Mouse (Mus musculus): ENCODE data around the gene Naaladl2.
"Not testable (repeated sequence)": the region's sequence is repeated elsewhere in the genome, so short reads cannot be mapped to it uniquely, and the experiment has no call there.

Gene Naaladl2

DNA sequence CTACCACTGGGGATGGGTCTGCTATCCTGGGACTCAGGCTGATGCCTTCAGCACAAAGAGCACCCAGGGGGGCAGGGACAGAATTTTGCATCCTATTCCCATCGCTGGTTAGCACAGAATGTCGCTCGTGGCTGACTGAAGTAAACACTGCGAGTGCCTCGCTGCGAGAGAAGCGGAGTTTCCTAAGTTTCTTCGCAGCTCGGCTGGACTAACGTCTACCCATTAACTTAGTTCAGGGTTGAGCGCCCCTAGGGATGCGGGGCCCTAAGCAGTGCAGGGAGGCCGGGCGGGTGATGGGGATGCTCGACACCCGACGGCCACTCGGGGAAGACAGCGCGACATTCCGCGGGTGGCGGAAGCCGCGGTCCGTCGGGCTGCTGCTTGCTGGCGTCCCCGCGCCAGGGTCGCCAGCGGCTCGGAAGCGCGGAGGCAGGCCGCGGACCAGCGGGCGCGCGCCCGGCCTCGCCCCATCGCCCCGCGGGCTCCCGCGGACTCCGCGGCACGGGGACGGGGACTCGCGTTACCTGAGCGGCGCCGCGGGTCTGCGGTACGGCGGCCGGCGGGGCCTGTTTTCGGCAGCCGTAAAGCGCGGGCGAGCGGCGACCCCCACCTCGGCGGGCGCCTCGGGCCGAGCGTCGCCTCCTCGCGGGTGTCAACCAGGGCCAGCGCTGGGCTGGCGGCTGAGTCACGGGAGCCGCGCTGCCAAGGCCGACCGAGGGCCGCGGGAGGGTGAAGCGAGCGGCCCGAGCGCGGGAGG is at the start of gene Naaladl2:
TSS of gene Naaladl2 (minus strand) at position 707 of the 757 bp plus-strand sequence.
- in situ Hi-C loops (cut with MboI; ENCODE audit: low sequenced_read_pairs), result no loop called here

DNA sequence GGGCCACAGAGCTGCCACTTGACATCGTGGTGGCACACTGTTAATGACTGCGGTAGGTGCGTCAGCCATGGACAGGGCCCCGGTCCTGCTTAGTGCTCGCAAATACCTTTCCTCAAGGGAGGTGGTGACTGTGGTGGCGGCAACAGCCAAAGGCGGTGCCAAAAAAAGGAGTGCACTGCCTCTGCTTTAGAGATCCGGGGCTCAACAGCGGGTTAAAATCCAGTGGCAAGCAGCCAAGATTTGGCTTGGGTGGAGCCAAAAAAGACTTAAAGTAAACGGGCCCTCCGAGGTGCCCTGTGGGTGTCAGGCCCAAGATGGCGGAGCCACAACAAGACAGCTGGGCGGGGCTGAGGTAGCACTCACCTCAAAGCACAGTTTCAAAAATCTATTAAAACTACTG is 7.7 kb upstream of the Naaladl2 start:
- in situ Hi-C loops (cut with MboI; ENCODE audit: low sequenced_read_pairs), result no loop called here

- in situ Hi-C loops (cut with MboI; ENCODE audit: low sequenced_read_pairs), result no loop called here
Measured at GRCm38 (mm10) chr3:25147271-25147670, 3.2 kb upstream of the Naaladl2 start.

GRCm38 (mm10) chr3:25144961-25145697 is 1.1 kb upstream of the Naaladl2 start:
- in situ Hi-C loops (cut with MboI; ENCODE audit: low sequenced_read_pairs), result no loop called here

GRCm38 (mm10) chr3:25143111-25143510 is 950 bp downstream of the Naaladl2 start:
- in situ Hi-C loops (cut with MboI; ENCODE audit: low sequenced_read_pairs), result no loop called here

- in situ Hi-C loops (cut with MboI; ENCODE audit: low sequenced_read_pairs), result no loop called here
Measured at GRCm38 (mm10) chr3:25131848-25132247, 12.2 kb downstream of the Naaladl2 start.

DNA sequence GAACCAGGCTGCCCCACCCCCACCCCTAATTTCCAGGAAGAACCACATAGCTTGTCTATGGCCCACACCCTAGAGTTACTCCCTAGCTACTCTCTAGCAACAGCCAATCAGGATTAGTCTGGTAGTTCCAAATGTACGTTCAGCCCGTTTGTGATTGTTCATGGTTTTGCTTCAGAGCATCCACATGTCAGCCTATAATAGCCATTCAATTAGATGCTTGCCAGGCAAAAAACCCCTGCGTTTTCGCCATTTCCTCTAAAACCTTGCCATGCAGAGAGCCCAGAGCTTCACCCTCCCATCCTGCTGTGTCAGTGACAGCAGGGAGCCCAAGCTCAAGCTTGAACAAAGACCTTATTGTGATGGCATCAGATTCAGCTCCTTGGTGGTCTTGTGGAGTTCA is 16.2 kb downstream of the Naaladl2 start:
- in situ Hi-C loops (cut with MboI; ENCODE audit: low sequenced_read_pairs), result no loop called here

- in situ Hi-C loops (cut with MboI; ENCODE audit: low sequenced_read_pairs), result no loop called here
Measured at GRCm38 (mm10) chr3:25124919-25125846, 18.9 kb downstream of the Naaladl2 start.

GRCm38 (mm10) chr3:25113107-25113506 is 31.0 kb downstream of the Naaladl2 start:
- in situ Hi-C loops (cut with MboI; ENCODE audit: low sequenced_read_pairs), result no loop called here

GRCm38 (mm10) chr3:25108997-25109396 is 35.1 kb downstream of the Naaladl2 start:
- in situ Hi-C loops (cut with MboI; ENCODE audit: low sequenced_read_pairs), result no loop called here

- in situ Hi-C loops (cut with MboI; ENCODE audit: low sequenced_read_pairs), result no loop called here
Measured at GRCm38 (mm10) chr3:25092986-25093385, 51.1 kb downstream of the Naaladl2 start.

- in situ Hi-C loops (cut with MboI; ENCODE audit: low sequenced_read_pairs), result no loop called here
Measured at GRCm38 (mm10) chr3:25075785-25076184, 68.3 kb downstream of the Naaladl2 start.

DNA sequence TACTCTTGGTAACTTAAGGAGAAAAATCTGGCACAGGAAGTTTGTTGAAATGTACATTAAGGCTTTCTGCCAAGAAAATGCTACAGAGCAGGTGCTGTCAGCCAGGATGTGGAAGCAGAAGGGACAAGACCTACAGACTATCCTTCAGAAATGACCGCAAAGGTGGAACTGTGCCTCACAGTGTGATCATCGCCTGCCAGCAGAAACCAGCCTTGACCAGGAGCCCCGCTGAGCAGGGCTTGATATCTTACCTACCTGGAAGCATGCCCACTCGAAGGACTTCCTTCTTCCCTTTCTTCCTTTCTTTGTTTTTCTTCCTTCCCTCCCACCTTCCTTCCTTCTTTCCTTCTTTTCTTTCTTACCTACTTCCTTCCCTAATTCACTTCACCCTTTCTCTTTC is 69.8 kb downstream of the Naaladl2 start:
- in situ Hi-C loops (cut with MboI; ENCODE audit: low sequenced_read_pairs), result no loop called here

DNA sequence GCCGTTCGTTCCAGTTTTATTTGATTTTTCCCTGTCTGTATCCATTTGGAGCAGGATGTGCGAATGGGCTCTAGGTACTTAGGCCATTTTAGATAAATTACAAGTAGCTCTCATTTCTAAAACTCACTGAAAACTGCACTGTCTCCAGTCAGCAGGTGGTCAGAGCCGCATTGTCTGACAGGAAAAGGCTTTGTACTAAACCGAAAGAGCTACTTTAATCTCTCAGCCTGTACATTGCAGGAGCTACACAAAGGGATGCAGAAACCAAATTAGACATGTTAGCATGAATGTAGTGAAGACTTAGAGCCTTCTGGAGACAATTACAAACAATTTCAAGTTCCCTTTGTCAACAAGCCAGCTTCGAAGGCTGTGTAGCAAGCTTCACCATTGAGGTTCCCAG is 70.2 kb downstream of the Naaladl2 start:
- in situ Hi-C loops (cut with MboI; ENCODE audit: low sequenced_read_pairs), result no loop called here

DNA sequence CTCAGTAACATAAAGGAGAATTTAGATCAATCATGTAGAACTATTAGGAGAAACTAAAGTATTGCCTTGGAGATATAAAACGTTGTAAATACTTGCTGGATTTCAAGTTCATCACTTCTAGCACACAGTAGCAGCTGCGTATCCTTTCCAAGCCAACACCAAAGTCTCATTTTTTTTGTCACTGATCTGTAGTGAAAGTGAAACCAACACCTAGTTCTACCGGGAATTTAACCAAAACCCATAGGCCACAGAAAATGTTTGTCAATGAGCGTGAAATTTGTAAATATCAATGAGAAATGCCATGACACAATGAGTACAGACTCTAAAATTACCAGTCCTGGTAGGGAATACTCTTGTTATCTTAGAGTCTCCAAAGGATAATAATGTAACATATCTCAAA is 80.8 kb downstream of the Naaladl2 start:
- in situ Hi-C loops (cut with MboI; ENCODE audit: low sequenced_read_pairs), result no loop called here

DNA sequence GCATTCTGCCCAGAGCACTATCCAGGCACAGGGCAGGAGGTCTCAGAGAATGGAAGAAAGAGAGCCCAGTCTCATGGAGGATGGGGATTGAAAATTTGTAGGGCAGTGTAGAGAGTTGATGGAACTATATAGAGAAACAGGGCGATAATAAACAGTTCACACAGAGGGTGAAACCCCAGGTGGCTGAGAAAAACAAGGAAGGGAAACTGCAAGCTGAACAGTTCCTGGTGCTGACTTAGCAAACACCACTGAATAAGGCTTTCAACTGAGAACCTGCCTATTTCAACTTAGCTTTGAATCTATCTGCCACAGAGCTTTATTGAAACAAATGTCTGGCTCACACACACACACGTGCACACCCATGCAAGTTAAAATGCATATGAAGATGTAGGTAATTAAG is 91.1 kb downstream of the Naaladl2 start:
- in situ Hi-C loops (cut with MboI; ENCODE audit: low sequenced_read_pairs), result no loop called here

- in situ Hi-C loops (cut with MboI; ENCODE audit: low sequenced_read_pairs), result no loop called here
Measured at GRCm38 (mm10) chr3:25019972-25020371, 124.1 kb downstream of the Naaladl2 start.

DNA sequence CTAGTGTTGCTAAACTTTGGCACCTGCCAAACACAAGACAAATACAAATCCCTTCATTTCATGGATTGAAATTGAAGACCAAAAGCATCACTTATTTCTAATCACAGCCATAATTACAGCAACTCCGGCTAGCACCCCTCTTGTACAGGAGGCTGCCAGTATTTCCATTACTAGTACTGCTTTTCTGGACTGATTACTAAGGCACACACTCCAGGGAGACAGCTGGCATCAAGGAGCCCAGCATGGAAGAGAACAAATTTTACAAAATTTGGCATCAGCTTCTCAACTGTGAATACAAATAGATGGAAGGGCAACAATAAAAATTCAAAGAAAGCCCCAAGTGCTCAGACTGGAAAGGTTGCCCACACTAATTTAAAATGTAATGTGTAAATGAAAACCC is 133.3 kb downstream of the Naaladl2 start:
- in situ Hi-C loops (cut with MboI; ENCODE audit: low sequenced_read_pairs), result no loop called here

DNA sequence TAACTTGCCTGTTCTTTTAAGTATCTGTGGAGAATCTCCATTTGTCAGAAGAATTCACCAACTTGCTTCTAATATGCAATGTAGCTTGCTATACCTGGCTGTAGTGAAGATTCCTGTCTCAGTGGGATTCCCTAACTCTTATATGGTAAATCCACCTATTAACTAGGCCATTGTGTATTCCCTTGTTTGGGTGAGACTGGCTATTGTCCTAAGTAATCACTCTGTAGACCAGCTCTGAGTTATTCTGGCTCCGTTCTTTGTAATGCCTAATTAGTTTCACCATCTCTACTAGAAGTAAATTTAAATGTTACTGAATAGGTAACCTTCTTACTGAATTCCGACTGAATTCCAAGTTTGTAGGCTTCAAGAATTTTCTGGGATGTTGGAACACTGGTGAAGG is 137.3 kb downstream of the Naaladl2 start:
- in situ Hi-C loops (cut with MboI; ENCODE audit: low sequenced_read_pairs), result not testable (repeated sequence)

- in situ Hi-C loops (cut with MboI; ENCODE audit: low sequenced_read_pairs), result no loop called here
Measured at GRCm38 (mm10) chr3:24992577-24992976, 151.5 kb downstream of the Naaladl2 start.

- in situ Hi-C loops (cut with MboI; ENCODE audit: low sequenced_read_pairs), result no loop called here
Measured at GRCm38 (mm10) chr3:24992078-24992477, 152.0 kb downstream of the Naaladl2 start.

All from CH12F3 (cell line).